Mouse (Mus musculus) forebrain, embryonic 15.5 days (tissue): ENCODE data around the gene Ehbp1. TPM values are rescaled to one million over a fixed set of nuclear protein-coding genes. Genes with fewer than 3 reads are reported as not detected.

Experiments
- ATAC-seq: fragments of 200-750 bp; cut with Nextera tagmentation; replicated peaks from 2 replicates; pipeline ENCODE4 v1.8.0; 2017; ENCODE audit warnings: mild to moderate bottlenecking, moderate TSS enrichment, moderate library complexity
- H3K27ac ChIP-seq: fragments of 300-500 bp; sonication (generic); replicated peaks from 2 replicates; pipeline ENCODE4 v1.5.1; 2015; ENCODE audit warnings: mild to moderate bottlenecking, inconsistent platforms
- H3K27me3 ChIP-seq: fragments of 300-500 bp; sonication (generic); 2 replicates; pipeline ENCODE4 v1.6.1; 2015; ENCODE audit warnings: inconsistent platforms
- H3K36me3 ChIP-seq: fragments of 300-500 bp; sonication (generic); 2 replicates; pipeline ENCODE4 v1.6.1; 2015; ENCODE audit warnings: mild to moderate bottlenecking, inconsistent platforms
- H3K4me1 ChIP-seq: fragments of 300-500 bp; sonication (generic); 2 replicates; pipeline ENCODE4 v1.6.1; 2015; ENCODE audit warnings: inconsistent platforms
- H3K4me2 ChIP-seq: fragments of 300-500 bp; sonication (generic); replicated peaks from 2 replicates; pipeline ENCODE4 v1.6.1; 2015; ENCODE audit warnings: mild to moderate bottlenecking, inconsistent platforms
- H3K4me3 ChIP-seq: fragments of 300-500 bp; sonication (generic); 2 replicates; pipeline ENCODE4 v1.5.1; 2015; ENCODE audit warnings: mild to moderate bottlenecking, inconsistent platforms
- H3K9ac ChIP-seq: fragments of 300-500 bp; sonication (generic); replicated peaks from 2 replicates; pipeline ENCODE4 v1.6.1; 2015; ENCODE audit warnings: mild to moderate bottlenecking, inconsistent platforms
- H3K9me3 ChIP-seq: fragments of 300-500 bp; sonication (generic); 2 replicates; pipeline ENCODE4 v1.6.1; 2016; ENCODE audit warnings: inconsistent platforms
- WGBS: fragments of 180-500 bp; shearing (Covaris S2); methylation state at CpG from one replicate; pipeline ENCODE4 v1.1.7; 2015; ENCODE audit warnings: mixed read lengths; 5-methylcytosine and 5-hydroxymethylcytosine counted together
- polyA plus RNA-seq: library from polyadenylated mRNA; unstranded; fragments of >200 nt; fragmentation: Nextera tagmentation; extraction: Ambion mirVana; gene quantifications from 2 replicates; pipeline ENCODE4 v1.2.1, GENCODE M21; 2015

Gene Ehbp1
- polyA plus RNA-seq, result 17.0 and 21.2 TPM in 2 replicates

DNA sequence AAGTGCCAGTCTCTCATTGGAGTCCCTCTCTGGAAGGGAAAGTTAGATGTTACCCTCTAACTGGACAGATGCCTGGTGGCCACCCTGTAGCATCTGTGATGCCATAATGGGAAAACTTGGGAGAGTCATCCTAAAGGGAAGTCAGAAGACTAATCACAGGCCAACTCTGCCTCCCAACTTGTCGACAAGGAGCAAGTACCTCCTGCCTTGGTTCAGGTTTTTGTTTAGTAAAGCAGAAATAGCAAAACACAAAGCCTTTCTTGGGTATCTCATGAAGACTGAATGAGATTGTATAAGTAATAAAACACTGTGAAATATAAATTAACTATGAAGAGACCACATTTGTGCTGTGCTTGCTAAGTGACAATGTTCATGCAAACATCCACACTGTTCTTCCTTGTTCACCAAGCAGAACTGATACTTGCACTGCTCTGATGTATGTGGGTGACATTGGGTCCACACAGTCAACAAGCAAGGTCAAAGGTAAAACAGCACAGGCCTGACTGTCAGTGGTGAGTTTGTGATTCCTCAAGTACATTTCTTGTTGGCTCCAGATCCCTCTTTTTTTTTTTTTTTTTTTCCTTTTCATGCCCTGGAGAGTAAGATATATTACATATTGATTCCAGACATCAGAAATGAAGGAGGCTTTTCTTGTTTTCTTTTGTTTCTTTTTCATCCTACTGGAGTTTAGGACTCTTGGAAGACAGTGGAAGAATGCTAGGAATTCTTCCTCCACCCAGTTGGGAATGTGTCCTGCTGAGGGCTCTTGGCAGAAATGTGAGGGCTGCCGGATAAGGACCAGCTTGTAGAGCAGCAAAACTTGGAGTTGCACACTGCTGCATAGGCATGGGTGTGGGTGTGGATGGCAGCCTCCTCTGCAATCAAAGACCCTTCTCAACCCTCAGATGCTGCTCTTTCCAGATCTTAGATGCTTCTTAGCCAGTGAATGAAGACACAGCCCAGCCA is at the start of gene Ehbp1:
Gene Ehbp1, minus strand, starts transcription at position 51 of the 966 bp plus-strand sequence.
- Histone ChIP-seq H3K4me2 (no peak within 1 kb of the TSS), H3K4me3 (no peak within 1 kb of the TSS), H3K9ac (no peak within 1 kb of the TSS), H3K4me1 (peaks cover 6% of the 10 kb centered on the region), H3K27ac (no peak within 1 kb of the TSS), H3K36me3 (no peaks in the 10 kb centered on the region), H3K27me3 (no peaks in the 10 kb centered on the region), H3K9me3 (no peaks in the 10 kb centered on the region)
- no peak for ATAC-seq
- WGBS, result 77% methylated on average over 2 of the region's 2 CpGs

DNA sequence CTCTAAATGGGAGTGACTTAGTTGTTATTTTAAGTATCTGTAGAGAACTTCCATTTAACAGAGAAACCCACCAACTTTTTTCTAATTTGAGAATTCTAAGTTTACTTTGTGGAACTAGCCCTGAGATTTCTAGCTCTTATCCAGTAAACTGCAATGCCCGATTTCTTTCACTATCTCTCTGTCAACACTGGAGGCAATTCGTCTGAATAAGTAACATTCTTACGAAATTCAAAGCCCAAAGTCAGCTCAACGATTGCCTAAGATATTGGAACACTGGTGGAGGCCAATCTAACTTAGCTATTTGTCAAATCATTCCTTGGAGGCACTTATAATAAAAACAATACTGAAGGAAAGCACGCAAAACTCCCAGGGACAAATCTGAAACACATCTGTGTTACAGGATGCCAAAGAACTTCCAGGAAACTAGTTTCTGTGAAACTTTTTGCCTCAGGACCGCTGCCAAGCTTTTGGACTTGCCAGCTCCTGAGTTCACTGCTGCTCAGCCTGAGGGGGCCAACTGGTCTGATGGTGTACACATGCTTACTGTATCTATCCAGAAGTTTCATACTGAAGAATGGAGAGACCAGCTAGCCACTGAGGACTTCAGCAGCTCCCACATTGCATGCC is 45.5 kb upstream of the Ehbp1 start:
- Histone ChIP-seq H3K36me3 (no peaks in the 10 kb centered on the region), H3K9me3 (no peaks in the 10 kb centered on the region), H3K4me3 (no peak overlapping the region), H3K27ac (no peak overlapping the region), H3K27me3 (no peaks in the 10 kb centered on the region), H3K9ac (no peak overlapping the region), H3K4me1 (no peaks in the 10 kb centered on the region), H3K4me2 (no peak overlapping the region)
- no peak for ATAC-seq
- WGBS, result 88% methylated on average over 6 of the region's 6 CpGs

DNA sequence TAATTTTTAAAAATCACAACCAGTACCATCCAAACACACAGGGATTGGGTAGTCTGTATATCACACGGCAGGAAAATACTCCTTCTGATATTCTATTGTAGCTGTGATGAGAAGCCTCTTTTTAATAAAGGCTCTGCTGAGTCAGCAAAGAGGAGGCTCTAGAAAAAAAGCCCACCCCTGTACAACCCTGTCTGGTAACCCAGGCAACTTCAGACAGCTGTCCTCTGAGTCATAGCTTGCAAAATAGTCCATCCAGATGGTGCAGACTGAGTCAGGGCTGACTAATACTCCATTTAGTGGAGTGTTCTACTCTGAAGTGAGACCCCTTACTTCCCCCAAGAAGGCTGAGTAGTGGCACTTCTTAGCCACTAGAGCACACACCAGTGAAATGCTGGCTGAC is 41.4 kb upstream of the Ehbp1 start:
- Histone ChIP-seq H3K27ac (no peak overlapping the region), H3K4me1 (no peaks in the 10 kb centered on the region), H3K27me3 (no peaks in the 10 kb centered on the region), H3K36me3 (no peaks in the 10 kb centered on the region), H3K9ac (no peak overlapping the region), H3K4me2 (no peak overlapping the region), H3K9me3 (no peaks in the 10 kb centered on the region), H3K4me3 (no peak overlapping the region)
- WGBS, result 84% methylated on average over 1 of the region's 1 CpGs
- ATAC-seq, result no peak

DNA sequence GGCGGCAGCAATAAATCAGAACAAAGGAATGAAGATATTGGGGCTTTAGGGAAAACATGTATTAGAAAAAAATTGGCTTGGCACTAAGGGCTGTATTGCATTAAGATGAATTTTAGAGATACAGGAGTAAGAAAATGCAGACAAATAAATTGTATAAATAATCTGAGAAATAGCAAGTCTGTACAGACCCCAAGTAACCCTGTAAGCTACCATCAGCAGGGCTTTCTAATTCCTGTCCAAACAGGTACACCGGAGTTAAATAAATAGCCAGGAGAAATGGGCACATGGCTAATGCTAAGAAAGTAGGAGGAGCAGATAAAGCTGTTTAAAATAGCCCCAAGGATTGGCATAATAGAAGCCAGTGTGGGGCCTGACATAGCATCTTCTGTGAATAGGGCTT is 32.7 kb upstream of the Ehbp1 start:
- 67% methylated on average over 2 of the region's 2 CpGs for WGBS
- Histone ChIP-seq H3K4me1 (no peaks in the 10 kb centered on the region), H3K4me3 (no peak overlapping the region), H3K27me3 (no peaks in the 10 kb centered on the region), H3K9ac (no peak overlapping the region), H3K27ac (no peak overlapping the region), H3K36me3 (no peaks in the 10 kb centered on the region), H3K9me3 (no peaks in the 10 kb centered on the region), H3K4me2 (no peak overlapping the region)
- peak; percentile 41; the same call in 1 of the 2 replicates for ATAC-seq

DNA sequence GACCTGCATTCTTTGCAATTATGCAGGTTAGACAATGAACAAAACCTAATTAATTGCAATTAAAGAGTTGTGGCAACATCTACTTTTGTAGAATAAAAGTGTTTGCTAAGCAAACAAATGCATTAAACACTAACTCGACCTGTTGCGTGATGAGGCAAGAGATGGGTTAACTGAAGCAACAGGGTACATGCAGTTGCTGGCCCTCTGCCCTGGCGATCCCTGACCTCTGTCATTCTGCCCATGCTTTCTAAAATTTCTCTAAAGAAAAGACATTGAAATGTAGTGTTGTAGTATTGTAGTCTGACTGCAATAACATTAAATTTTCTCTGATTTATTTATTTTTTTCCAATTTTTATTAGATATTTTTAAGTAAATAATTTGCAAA is 31.2 kb upstream of the Ehbp1 start:
- 80% methylated on average over 3 of the region's 3 CpGs for WGBS

DNA sequence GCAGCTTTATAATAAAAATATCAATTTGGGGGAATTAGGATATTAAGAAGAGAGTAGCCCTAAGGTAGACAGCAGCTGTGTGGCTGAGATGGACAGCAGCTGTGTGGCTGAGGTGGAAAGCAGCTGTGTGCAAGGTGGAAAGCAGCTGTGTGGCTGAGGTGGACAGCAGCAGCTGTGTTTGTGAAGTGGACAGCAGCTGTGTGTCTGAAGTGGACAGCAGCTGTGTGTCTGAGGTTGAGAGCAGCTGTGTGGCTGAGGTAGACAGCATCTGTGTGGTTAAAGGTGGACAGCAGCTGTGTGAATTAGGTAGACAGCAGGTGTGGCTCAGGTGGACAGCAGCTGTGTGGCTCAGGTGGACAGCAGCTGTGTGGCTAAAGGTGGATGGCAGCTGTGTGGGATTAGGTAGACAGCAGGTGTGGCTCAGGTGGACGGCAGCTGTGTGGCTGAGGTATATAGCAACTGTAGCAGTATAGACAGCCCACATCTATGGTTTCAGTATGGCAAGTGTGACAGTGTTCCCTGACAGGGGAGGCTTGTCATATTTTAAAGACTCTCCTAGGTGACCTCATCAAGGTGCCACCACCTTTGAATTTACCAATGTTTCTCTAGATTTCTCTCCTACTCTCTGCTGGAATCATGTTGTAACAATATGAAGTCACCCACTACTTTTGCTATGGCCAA is 30.7 kb upstream of the Ehbp1 start:
- Histone ChIP-seq H3K4me1 (no peaks in the 10 kb centered on the region), H3K4me3 (no peak overlapping the region), H3K4me2 (no peak overlapping the region), H3K27ac (no peak overlapping the region), H3K9ac (no peak overlapping the region), H3K27me3 (no peaks in the 10 kb centered on the region), H3K9me3 (no peaks in the 10 kb centered on the region), H3K36me3 (no peaks in the 10 kb centered on the region)
- WGBS, result 69% methylated on average over 1 of the region's 1 CpGs
- no peak for ATAC-seq

More for the DNA sequence above, 31.2 kb upstream of the Ehbp1 start:
- H3K36me3 ChIP-seq, result no peaks in the 10 kb centered on the region
- H3K9me3 ChIP-seq, result no peaks in the 10 kb centered on the region
- ATAC-seq, result no peak
- H3K27me3 ChIP-seq, result no peaks in the 10 kb centered on the region
- no peaks in the 10 kb centered on the region for H3K4me1 ChIP-seq
- no peak overlapping the region for H3K27ac ChIP-seq
- no peak overlapping the region for H3K4me3 ChIP-seq
- H3K9ac ChIP-seq, result no peak overlapping the region
- H3K4me2 ChIP-seq, result no peak overlapping the region

DNA sequence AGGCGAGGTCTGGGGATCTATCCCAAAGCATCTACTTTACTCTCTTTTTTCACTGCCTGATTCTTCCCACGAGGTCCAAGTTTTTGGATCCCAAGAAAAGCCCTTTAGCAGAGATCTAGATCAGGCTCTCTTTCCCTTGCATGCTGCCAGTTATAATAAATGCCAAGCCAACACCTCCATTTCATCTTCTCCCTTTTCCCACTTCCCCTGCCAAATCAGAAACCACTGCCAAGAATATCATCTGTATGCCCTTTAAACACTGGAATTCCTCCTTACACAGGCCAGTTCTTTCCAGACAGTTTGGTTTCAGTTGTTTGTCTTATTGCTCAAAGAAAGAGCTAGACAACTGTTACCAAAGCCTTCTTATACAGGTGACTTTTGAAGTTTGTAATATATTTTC is 27.7 kb upstream of the Ehbp1 start:
- Histone ChIP-seq H3K27ac (no peak overlapping the region), H3K36me3 (no peaks in the 10 kb centered on the region), H3K9me3 (no peaks in the 10 kb centered on the region), H3K27me3 (no peaks in the 10 kb centered on the region), H3K4me2 (no peak overlapping the region), H3K4me1 (no peaks in the 10 kb centered on the region), H3K9ac (no peak overlapping the region), H3K4me3 (no peak overlapping the region)
- ATAC-seq, result no peak
- 75% methylated on average over 2 of the region's 2 CpGs for WGBS

DNA sequence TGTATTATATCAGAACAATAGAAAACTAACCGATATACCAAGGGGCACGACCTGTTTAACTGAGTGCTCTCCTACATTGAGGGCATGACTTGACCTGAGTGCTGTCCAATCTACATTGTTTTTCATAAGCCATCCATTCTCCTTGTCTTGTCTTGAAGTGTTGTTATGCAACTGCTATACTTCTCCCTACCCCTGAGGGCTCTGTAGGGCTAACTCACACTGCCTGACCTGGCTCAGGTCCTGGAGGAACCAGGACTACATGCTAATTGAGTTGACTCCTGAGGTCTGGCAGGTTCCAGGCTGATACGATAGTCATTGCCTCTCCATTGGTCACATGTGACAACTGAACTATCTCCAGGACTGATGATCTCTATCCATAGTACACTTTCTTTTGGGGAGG is 26.5 kb upstream of the Ehbp1 start:
- no peaks in the 10 kb centered on the region for H3K9me3 ChIP-seq
- no peaks in the 10 kb centered on the region for H3K36me3 ChIP-seq
- H3K27ac ChIP-seq, result no peak overlapping the region
- no peak for ATAC-seq
- H3K9ac ChIP-seq, result no peak overlapping the region
- H3K4me3 ChIP-seq, result no peak overlapping the region
- no peaks in the 10 kb centered on the region for H3K27me3 ChIP-seq
- 92% methylated on average over 3 of the region's 3 CpGs for WGBS
- no peak overlapping the region for H3K4me2 ChIP-seq
- H3K4me1 ChIP-seq, result no peaks in the 10 kb centered on the region

DNA sequence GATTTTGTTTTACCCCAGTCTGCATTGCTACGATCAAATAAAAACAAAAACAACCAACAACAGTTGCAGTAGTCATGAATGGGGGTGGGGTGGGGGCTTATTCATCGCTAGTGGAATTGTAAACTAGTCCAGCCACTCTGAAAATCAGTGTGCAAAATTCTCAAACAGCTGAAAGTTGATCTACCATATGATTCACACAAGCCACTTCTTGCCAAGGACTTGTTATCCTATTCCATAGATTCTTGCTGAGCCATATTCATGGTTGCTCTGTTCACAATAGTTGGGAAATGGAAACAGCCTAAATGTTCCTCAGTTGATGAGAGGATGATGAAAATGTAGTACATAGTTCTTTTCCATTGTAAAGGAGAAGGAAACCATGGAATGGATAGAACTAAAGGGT is 24.4 kb upstream of the Ehbp1 start:
- no peak overlapping the region for H3K9ac ChIP-seq
- ATAC-seq, result no peak
- no peak overlapping the region for H3K27ac ChIP-seq
- H3K4me2 ChIP-seq, result no peak overlapping the region
- no peaks in the 10 kb centered on the region for H3K36me3 ChIP-seq
- H3K4me3 ChIP-seq, result no peak overlapping the region
- WGBS, result 79% methylated on average over 2 of the region's 2 CpGs
- H3K9me3 ChIP-seq, result no peaks in the 10 kb centered on the region
- no peaks in the 10 kb centered on the region for H3K4me1 ChIP-seq
- H3K27me3 ChIP-seq, result no peaks in the 10 kb centered on the region

DNA sequence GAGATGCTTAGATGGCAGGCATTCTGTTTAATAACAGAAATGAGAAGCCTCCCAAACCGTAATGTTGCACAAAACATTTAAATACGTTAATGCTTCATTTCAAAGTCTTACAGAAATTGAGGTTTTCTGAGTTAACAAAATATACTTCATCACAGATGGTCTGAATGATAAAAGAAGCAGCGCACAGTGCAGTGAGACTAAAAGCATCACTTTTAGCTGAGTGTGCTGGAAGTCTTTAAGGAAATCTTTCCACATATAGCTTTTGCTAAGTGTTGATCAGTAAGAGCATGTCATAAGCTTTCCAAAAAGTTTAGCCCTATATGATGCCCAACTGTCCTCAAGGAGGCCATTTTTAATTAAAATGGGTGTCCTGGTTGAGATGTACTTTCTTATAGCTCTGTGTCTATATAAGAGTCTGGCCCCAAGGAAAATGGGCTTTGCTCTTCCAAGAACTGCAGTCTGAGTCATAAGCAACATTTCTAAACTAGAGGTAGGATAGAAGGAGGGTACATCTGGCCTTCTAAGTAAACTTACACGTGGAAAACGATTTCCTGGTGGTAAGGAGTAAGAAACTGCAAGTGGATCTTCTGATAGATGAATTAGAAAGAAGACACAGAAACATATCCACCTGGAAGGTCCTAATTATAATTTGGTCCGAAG is 12.0 kb upstream of the Ehbp1 start:
- Histone ChIP-seq H3K36me3 (no peaks in the 10 kb centered on the region), H3K27ac (no peak overlapping the region), H3K9ac (no peak overlapping the region), H3K4me2 (no peak overlapping the region), H3K9me3 (no peaks in the 10 kb centered on the region), H3K4me1 (peaks cover under 1% of the 10 kb centered on the region; the same call in 1 of the 2 replicates), H3K27me3 (no peaks in the 10 kb centered on the region), H3K4me3 (no peak overlapping the region)
- no peak for ATAC-seq
- WGBS, result 88% methylated on average over 6 of the region's 6 CpGs

DNA sequence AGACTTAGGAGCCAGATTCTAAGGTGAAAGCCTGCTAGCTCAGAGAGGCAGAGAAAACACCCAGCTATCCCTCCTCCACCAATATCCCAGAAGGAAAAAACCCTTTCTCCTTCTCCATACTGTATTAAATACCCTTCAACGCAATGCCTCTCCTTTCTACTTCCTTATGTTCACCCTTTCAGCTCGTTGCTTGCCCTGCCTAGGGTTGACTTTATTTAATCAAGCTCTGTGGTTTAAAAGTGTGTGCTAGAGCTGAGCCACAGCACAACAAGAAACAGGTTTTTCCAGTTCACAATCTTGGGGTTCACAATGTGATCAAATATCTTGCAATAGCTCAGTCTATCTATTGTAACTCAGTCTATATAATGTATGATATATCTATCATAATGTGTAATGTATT is 7.9 kb upstream of the Ehbp1 start:
- ATAC-seq, result no peak
- no peaks in the 10 kb centered on the region for H3K9me3 ChIP-seq
- peaks cover 22% of the 10 kb centered on the region for H3K4me1 ChIP-seq
- no peak overlapping the region for H3K4me2 ChIP-seq
- 67% methylated on average over 2 of the region's 2 CpGs for WGBS
- H3K27ac ChIP-seq, result no peak overlapping the region
- no peak overlapping the region for H3K4me3 ChIP-seq
- no peak overlapping the region for H3K9ac ChIP-seq
- no peaks in the 10 kb centered on the region for H3K36me3 ChIP-seq
- no peaks in the 10 kb centered on the region for H3K27me3 ChIP-seq

DNA sequence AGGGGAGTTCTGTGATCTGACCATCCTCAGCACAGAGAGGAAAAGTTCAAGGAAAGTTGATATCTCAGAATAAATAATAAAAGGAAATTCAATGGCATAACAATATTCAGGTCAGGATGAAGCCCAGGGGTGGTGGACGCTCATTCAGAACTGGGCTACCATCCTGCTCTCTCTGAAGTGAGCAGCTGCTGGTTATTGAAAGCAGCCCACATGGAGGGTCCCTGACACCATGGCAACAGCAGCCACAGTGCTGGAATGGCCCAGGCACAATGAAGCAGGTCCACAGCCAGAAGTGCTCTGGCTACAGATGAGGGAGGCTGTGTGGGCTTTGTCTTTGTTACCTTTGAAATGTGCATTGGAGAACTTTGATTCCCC is 6.4 kb upstream of the Ehbp1 start:
- 0% methylated on average over 1 of the region's 1 CpGs for WGBS
- no peaks in the 10 kb centered on the region for H3K9me3 ChIP-seq
- no peaks in the 10 kb centered on the region for H3K36me3 ChIP-seq
- no peak overlapping the region for H3K4me2 ChIP-seq
- H3K27ac ChIP-seq, result peak overlapping the region; percentile 39
- no peak overlapping the region for H3K4me3 ChIP-seq
- ATAC-seq, result peak; percentile 97
- no peaks in the 10 kb centered on the region for H3K27me3 ChIP-seq
- peaks cover 22% of the 10 kb centered on the region for H3K4me1 ChIP-seq
- no peak overlapping the region for H3K9ac ChIP-seq
